Mouse (Mus musculus) adrenal gland, postnatal 36 days (tissue): ENCODE results near the gene Sarnp. TPM values are rescaled to one million over a fixed set of nuclear protein-coding genes. Genes with fewer than 3 reads are reported as not detected.

ENCODE experiments used
- DNase-seq, 2 experiments: peaks; one replicate each; pipeline ENCODE4 v3.0.0; 2021; ENCODE audit warnings: mixed read lengths in 1 of 2
- long read RNA-seq, 2 experiments: library from polyadenylated mRNA; stranded (forward); transcript quantifications; one replicate each; pipeline ENCODE4 v2.0.0; 2021; ENCODE audit warnings: borderline sequencing depth in 2 of 2
- total RNA-seq, 2 experiments: library from RNA; stranded (reverse); gene quantifications; 2 replicates each; pipeline ENCODE4 v1.2.3; 2021

The Sarnp gene
- 10 to 100 TPM; 50.4 to 60.8 TPM for total RNA-seq
- long read RNA-seq, experiment 1, transcript Sarnp-201 (11 exons, 918 nt), result major isoform, 73 of 136 reads
- long read RNA-seq, experiment 1, partial matches to known transcripts, result 7 of 136 reads
- long read RNA-seq, experiment 1, other reads (novel, unspliced or antisense), result 56 of 136 reads
- long read RNA-seq, experiment 2, transcript Sarnp-201 (11 exons, 918 nt), result major isoform, 27 of 50 reads
- long read RNA-seq, experiment 2, partial matches to known transcripts, result 3 of 50 reads
- long read RNA-seq, experiment 2, other reads (novel, unspliced or antisense), result 20 of 50 reads

GRCm38 (mm10) chr10:128817033-128817432 is at the start of gene Sarnp:
Gene Sarnp (plus strand): TSS chr10:128817333.
- DNase-seq, result no peak

- DNase-seq, result no peak
Measured at GRCm38 (mm10) chr10:128772895-128773294, 44.2 kb upstream of the Sarnp start.

GRCm38 (mm10) chr10:128773685-128774084 is 43.4 kb upstream of the Sarnp start:
- DNase-seq, result no peak

GRCm38 (mm10) chr10:128778441-128778840 is 38.7 kb upstream of the Sarnp start:
- no peak for DNase-seq

DNA sequence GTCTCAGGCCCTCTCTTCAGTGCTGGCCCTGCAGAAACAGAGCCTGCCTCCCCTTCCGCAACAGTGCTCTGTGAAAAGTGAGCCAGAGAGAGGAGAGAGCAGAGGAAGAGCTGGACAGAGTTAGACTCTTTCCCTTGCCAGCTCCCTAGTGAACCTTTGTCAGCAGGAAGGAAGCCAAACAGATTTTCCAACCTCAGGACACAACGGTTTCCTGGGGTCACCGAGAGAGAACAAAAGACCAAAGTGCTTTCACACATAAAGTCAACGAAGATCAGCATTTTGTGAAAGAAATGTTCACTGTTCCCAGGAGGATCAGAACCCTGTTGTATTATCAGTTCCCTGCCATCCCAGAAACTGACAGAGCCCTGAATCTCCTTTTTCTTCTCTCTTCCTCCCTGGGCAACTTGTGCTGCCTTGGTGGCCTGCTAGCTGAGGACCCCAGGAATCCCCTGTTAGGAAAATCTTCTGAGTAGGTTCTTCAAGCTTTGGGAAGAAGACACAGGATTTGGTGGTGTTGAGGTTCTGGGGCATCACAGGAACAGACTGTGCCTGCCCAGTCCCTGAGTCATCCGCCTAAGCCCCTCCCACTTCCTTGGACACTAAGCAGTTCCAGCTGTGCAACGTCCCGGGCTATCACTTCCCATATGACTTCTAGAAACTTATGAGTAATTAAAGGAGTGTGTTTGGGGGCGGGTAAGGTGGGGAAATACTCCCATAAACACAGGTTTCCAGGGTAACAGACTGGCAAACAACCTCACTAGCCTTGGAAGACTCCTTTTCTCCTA is 37.9 kb upstream of the Sarnp start:
- DNase-seq, result peak; percentile 81 to 90

DNA sequence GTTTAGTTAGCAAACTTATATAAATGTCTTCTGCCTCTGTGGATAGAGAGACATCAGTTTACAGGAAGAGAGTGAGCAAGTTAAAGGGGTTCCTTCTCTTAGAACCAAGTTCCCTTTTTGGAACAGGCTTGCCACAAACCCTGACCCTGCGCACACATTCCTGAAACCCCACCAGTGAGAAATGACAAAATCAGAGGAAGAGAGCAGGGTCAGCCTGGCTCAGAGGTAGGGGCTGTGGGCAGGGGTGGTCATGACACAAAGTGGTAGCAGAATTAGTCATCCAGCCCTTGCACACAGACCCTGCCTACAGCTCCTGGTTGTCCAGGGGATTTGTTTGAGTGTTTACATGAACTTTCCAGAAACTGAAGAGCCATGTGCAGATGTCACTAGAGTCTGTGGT is 36.9 kb upstream of the Sarnp start:
- no peak for DNase-seq

GRCm38 (mm10) chr10:128790398-128791124 is 26.6 kb upstream of the Sarnp start, which contains the start of gene Mmp19:
Gene Mmp19 (plus strand): TSS chr10:128790910.
- DNase-seq, result peak; percentile 64 to 73

- DNase-seq, result no peak
Measured at GRCm38 (mm10) chr10:128792041-128792440, 25.1 kb upstream of the Sarnp start.

- DNase-seq, result no peak
Measured at GRCm38 (mm10) chr10:128793258-128793657, 23.9 kb upstream of the Sarnp start.

DNA sequence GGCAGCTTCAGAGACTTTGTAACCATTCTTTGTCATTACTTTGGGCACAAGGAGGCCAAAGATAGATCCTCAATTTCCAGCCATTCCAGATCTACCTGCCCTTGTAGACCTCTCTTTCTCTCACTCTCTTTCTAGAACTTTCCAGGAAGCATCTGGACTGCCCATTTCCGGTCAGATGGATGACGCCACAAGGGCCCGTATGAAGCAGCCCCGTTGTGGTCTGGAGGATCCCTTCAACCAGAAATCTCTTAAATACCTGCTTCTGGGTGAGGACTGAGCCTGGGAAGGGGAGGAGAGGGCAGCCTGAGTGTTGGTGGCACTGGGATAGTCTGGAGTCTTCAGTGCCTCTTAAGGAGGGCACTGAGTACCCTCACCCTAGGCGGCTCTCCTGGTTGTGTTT is 22.7 kb upstream of the Sarnp start:
- no peak for DNase-seq

- DNase-seq, result no peak
Measured at GRCm38 (mm10) chr10:128795581-128795980, 21.6 kb upstream of the Sarnp start.

GRCm38 (mm10) chr10:128798676-128799075 is 18.5 kb upstream of the Sarnp start:
- DNase-seq, result no peak

- DNase-seq, result no peak
Measured at GRCm38 (mm10) chr10:128801981-128802495, 15.1 kb upstream of the Sarnp start.

- no peak for DNase-seq
Measured at GRCm38 (mm10) chr10:128802956-128803355, 14.2 kb upstream of the Sarnp start.

GRCm38 (mm10) chr10:128803361-128803760 is 13.8 kb upstream of the Sarnp start:
- DNase-seq, result no peak

DNA sequence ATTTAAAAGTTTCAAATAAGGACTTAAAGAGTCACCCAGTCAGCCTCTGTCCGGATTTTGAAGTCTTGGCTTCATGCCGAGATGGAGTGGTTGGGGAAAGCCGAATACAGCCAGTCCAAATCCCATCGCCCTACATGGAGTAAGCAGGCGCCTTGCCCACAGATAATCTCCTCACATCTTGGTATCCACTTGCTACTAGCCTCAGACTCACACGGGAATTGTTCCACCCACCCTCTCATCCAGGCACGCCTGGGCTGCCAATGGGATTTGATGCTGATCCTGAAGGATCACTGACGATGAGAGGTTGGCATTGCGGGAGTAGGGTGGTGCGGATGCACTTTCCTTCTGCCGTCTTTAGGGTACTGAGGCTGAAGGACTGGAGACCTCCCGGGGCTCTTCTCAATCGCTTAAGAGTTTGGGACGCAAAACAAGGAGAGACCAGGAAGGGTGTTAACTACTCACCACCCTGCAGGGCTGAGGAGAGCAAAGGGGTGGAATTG is 13.3 kb upstream of the Sarnp start, which contains the start of gene Dnajc14:
Gene Dnajc14 (plus strand): TSS at position 292 of the 500 bp plus-strand sequence.
- DNase-seq, result peak; percentile 54 to 63

DNA sequence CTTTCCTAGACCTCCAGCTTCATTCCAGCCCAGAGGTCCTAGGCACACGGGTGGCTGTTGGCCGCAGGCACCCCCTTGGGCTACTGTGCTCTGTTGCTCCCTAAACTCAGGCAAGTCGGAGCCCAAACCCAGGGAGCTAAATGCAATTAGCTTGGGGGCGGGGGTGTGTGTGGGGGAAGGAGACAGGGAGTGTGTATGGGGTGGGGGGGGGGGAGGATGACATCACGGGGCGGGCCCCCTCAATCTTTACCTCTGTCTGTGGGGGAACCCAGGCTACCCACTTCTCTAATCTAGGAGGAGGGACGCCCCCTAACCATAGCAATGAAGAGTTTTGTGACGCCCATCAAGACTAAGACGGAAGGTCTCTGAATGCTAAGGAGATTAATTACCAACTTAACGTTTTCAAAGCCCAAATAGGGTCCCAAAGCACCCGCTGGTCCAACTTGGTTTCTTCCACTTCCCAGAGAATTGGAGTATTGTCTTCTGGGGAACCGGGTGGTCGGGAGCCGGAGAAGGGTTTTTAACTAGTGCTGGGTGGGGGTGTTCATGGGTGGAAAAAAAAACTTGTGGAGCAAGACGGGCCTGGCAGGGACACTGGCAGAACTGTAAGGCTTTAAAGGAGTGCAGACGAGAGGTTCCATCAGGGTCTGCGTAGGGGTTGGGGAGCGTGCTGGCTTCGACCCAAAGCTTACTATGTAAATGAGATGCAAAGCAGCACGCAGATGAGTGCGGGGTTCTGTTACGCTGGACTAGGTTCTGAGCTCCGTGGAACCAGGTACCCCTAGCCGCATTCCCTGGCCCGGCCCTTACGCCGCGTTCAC is 12.7 kb upstream of the Sarnp start, which contains the start of gene Tmem198b:
Gene Tmem198b (minus strand): TSS at position 100 of the 821 bp plus-strand sequence.
- DNase-seq, result peak; percentile 69 to 73

DNA sequence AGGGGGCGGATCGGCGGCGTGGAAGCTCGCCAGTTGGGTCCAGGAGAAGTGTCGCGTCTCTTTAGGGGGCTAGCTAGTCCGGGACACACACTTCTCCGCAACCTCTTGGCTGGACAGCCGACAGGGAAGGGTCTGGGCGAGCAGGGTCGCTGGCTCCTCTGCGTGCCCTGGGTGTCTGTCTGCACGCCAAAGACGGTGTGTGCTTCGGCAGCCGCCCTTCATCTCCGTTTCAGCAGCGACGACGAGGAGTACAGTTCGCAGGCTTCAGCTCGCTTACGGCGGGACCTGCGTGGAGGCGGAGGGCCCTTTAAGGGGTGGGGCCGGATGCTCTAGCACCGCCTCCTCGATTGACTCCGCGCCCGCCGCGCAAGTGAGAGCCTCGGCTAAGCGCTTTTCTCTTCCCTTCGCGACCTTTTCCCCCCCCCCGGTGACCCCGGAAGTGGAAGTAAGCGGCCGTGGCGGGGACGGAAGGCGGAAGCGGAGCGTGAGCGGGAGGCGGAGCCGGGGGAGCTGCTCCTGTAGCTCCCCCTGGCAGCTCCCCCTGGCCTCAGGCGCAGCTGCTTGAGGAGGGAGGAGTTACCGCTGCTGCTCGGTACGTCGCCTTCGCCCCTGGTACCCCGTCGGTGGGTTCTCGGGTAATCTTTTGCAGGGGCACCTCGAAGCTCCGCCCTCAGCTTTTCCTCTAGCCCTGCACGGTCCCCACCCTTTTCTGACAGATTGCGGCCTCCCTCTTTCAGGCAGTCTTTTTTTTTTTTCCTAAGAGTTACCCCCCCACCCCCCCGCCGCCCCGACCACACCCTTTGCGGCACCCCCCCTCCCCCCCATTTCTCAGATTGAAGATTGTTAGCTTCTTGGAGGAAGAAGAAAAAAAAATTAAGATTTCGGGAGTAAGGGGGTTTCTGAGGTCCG is 11.8 kb upstream of the Sarnp start:
- DNase-seq, result peak; percentile 97 to 98

GRCm38 (mm10) chr10:128806086-128806485 is 11.0 kb upstream of the Sarnp start:
- no peak for DNase-seq

- DNase-seq, result no peak
Measured at GRCm38 (mm10) chr10:128807018-128807417, 10.1 kb upstream of the Sarnp start.
